Mouse (Mus musculus) cortical plate, adult 2 months (tissue): ENCODE data around the gene Mthfd2l. TPM values are rescaled to one million over a fixed set of nuclear protein-coding genes. Genes with fewer than 3 reads are reported as not detected.

ENCODE experiments used
- H3K27ac ChIP-seq: fragments of 200-500 bp; 2 replicates; pipeline ENCODE4 v1.5.1; 2012; ENCODE audit warnings: low read length, control low read depth, inconsistent platforms; ENCODE audit not compliant: insufficient read depth
- H3K4me1 ChIP-seq: fragments of 200-500 bp; 2 replicates; pipeline ENCODE4 v1.6.1; 2011; ENCODE audit warnings: low read length; ENCODE audit not compliant: control insufficient read depth, insufficient read depth
- H3K4me3 ChIP-seq: fragments of 200-500 bp; 2 replicates; pipeline ENCODE4 v1.5.1; 2011; ENCODE audit warnings: mild to moderate bottlenecking, low read length, control low read depth; ENCODE audit not compliant: insufficient read depth
- CTCF ChIP-seq: fragments of 200-500 bp; IDR thresholded peaks from 2 replicates; pipeline ENCODE4 v1.5.1; 2011; ENCODE audit warnings: mild to moderate bottlenecking, control low read depth, low read length; ENCODE audit not compliant: insufficient read depth; ENCODE audit errors: extremely low read depth
- POLR2A ChIP-seq: fragments of 200-500 bp; IDR thresholded peaks from 2 replicates; pipeline ENCODE4 v1.6.1; 2011; ENCODE audit warnings: mild to moderate bottlenecking, low read length, control low read depth; ENCODE audit not compliant: insufficient read depth; ENCODE audit errors: extremely low read depth
- polyA plus RNA-seq: library from polyadenylated mRNA; depleted of rRNA; stranded (reverse); fragments of >200 nt; gene quantifications from 2 replicates; pipeline ENCODE4 v1.2.3, GENCODE M21; 2012; rRNA removed

The Mthfd2l gene
- polyA plus RNA-seq, 1 experiment = 18.2 TPM

DNA sequence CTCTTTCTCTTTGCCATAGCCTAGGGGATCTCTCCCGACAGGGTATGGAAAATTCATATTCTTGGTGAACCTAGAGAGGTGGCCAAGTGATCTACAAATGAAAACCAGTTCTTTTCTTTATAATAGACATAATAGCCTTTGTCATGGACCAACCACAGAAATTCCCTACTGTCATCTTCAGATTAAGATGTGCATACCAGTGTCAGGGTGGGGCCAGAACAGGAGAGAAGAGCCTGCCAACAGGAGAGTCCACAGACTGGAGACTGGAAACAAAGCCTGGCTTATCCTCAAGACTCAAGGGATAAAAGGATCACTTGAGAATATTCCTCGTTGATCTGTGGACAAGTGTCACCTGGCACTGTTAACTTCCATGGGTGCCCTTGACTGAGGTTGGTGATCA is 106.8 kb downstream of the Mthfd2l start:
- TF ChIP-seq POLR2A = no peak
- no peak for TF ChIP-seq CTCF
- no peaks in the 10 kb centered on the region for H3K4me1 ChIP-seq
- no peak overlapping the region for H3K4me3 ChIP-seq
- H3K27ac ChIP-seq = no peak overlapping the region

DNA sequence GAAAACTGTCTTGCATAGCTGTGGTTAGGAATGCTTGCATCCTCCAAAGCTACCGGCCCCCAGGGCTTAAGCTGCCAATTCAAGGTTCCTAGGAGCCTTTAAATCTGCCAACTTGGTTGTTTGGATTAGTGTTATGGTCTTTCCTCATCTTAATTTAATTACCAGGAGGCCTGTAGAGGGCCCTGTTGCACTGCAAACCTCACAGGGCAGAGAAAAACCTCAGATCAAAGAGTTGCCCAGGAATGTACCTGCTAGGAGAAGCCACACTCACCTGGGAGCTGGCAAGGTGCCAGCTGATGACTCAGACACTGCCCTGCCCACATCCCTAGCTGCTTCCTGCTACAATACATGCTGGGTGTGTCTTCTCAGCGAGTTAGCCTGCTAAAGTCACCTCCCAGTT is 107.6 kb downstream of the Mthfd2l start:
- no peak for TF ChIP-seq POLR2A
- TF ChIP-seq CTCF = 0 out of 2 replicates have a peak, but pooled peaks have one; percentile 28
- Histone ChIP-seq H3K4me1 (no peaks in the 10 kb centered on the region), H3K4me3 (no peak overlapping the region), H3K27ac (no peak overlapping the region)

DNA sequence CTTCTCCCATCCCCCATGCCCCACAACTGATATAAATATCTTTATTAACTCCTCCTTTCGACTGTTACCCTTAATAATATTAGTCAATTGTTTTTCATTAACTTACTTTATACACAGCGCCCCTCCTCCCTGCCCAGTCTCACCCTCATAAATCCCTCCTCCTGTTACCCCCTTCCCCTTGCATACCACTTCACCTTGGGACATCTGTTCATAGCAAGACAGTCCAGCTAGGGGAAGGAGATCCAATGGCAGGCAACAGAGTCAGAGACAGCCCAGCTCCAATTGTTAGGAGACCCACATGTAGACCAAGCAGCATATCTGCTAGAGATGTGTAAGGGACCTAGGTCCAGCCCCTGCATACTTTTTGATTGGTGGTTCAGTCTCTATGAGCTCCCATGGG is 108.0 kb downstream of the Mthfd2l start:
- TF ChIP-seq CTCF = no peak
- no peak for TF ChIP-seq POLR2A
- Histone ChIP-seq H3K4me1 (no peaks in the 10 kb centered on the region), H3K27ac (no peak overlapping the region), H3K4me3 (no peak overlapping the region)

DNA sequence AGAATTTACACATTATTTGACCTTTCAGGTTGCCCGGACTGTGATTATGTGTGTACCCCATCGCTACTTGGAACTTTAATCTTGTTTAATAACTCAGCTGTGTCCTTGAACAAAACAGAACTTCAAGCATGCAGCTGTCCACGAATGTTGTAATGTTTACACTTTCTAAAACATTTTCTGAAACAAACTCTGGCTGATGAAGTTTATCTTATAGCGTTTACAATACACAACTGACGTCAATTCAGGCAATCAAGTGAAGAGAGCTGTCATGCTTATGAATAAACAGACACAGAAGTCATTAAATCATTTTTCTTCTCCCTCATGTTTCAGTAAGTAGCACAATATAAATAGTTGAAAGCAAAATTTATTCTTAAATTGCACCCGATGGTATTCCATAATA is 117.1 kb downstream of the Mthfd2l start:
- Histone ChIP-seq H3K4me3 (no peak overlapping the region), H3K27ac (no peak overlapping the region), H3K4me1 (no peaks in the 10 kb centered on the region)
- TF ChIP-seq CTCF (no peak), POLR2A (no peak)

DNA sequence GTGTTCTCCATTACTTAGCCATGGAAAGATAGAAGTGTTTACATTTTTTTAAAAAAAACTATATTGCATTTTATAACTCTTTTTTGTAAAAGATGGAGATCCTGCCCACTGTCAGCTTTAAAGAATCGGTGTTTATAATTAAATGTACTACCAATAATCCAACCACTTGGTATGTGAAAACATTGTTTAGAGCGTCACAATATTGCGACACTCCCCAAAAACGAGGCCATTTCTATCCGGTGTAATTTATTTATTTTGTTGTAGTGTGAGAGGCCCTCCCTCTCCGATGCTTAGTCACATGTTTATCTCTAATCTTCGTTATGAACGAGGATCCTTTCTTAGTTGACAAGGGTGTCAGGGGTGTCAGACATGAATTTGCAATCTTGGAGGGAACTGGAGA is 117.5 kb downstream of the Mthfd2l start:
- TF ChIP-seq CTCF (no peak), POLR2A (no peak)
- no peak overlapping the region for H3K4me3 ChIP-seq
- H3K4me1 ChIP-seq = no peaks in the 10 kb centered on the region
- H3K27ac ChIP-seq = no peak overlapping the region

Other genes starting within 250 kb of the Mthfd2l start
- gene Cxcl5, start 171.8 kb upstream of the Mthfd2l start, polyA plus RNA-seq = 0.19 and 0.38 TPM in 2 replicates
- gene Ppbp, start 162.6 kb upstream of the Mthfd2l start, polyA plus RNA-seq = 0.08 and 0.36 TPM in 2 replicates
- 5.0 and 6.5 TPM in 2 replicates for gene Pf4, start 158.7 kb upstream of the Mthfd2l start, polyA plus RNA-seq
- not detected in 2 replicates for gene Cxcl3, start 145.0 kb upstream of the Mthfd2l start, polyA plus RNA-seq
- gene Cxcl15, start 136.6 kb upstream of the Mthfd2l start, polyA plus RNA-seq = not detected in 2 replicates
- gene Cxcl1, start 39.9 kb upstream of the Mthfd2l start, polyA plus RNA-seq = 0.06 and 0.08 TPM in 2 replicates
- not detected in 2 replicates for gene Cxcl2, start 27.2 kb upstream of the Mthfd2l start, polyA plus RNA-seq
- gene Epgn, start 96.3 kb downstream of the Mthfd2l start, polyA plus RNA-seq = 0.11 and 0.19 TPM in 2 replicates
- gene Ereg, start 143.5 kb downstream of the Mthfd2l start, polyA plus RNA-seq = not detected in 2 replicates
- 0.10 and 0.11 TPM in 2 replicates for gene Areg, start 208.5 kb downstream of the Mthfd2l start, polyA plus RNA-seq